In genomic region chr17:87375941-87376511, GRCm38 (mm10) we compare ENCODE assay signal across 9 mouse cellular contexts. TPM values are rescaled to one million over a fixed set of nuclear protein-coding genes. Genes with fewer than 3 reads are reported as not detected.
DNase-seq lines count a peak whose midpoint lies in the region; ATAC-seq and TF ChIP-seq lines count a peak whose summit lies in the region.
"Had no signal": no experiment of that assay in that cellular context is flagged by ENCODE, and none has a peak within 500 bp of the region (broad histone marks: within the 10 kb centered on the region; RNA-seq: fewer than 3 reads in every experiment).

No protein-coding gene starts in this region.

- no peak for TF ChIP-seq EP300 in liver, embryonic 14.5 days (IDR thresholded peaks at IDR 0.05; ENCODE audit: low read depth)

- no peak overlapping the region for H3K4me3 ChIP-seq in heart, embryonic 14.5 days (ENCODE audit: control insufficient read depth in 1 of 2, insufficient read depth in 1 of 2, low read depth in 1 of 2, low read length in 2 of 2)
- H3K4me3 ChIP-seq in liver, embryonic 14.5 days (ENCODE audit: insufficient read depth in 1 of 2, low read depth in 2 of 2, low read length in 2 of 2), result no peak overlapping the region

- TF ChIP-seq CTCF in liver, embryonic 14.5 days (IDR thresholded peaks at IDR 0.05; ENCODE audit: low read depth), result no peak

- no peak overlapping the region for H3K4me2 ChIP-seq in heart, embryonic 14.5 days (ENCODE audit: low read length)
- H3K4me2 ChIP-seq in liver, embryonic 14.5 days (ENCODE audit: low read depth), result no peak overlapping the region

- H3K27me3 ChIP-seq in heart, embryonic 14.5 days (ENCODE audit: control insufficient read depth, insufficient read depth, low read length), result no peaks in the 10 kb centered on the region
- H3K27me3 ChIP-seq in liver, embryonic 14.5 days (ENCODE audit: control insufficient read depth, insufficient read depth, low read length), result no peaks in the 10 kb centered on the region

- ATAC-seq in heart, embryonic 14.5 days (ENCODE audit: insufficient number of reproducible peaks, insufficient read depth, low FRiP score, low read depth), result peak; percentile 27; the same call in 1 of the 2 replicates
- ATAC-seq in liver, embryonic 14.5 days (ENCODE audit: insufficient read depth), result peak; percentile 21; the same call in 1 of the 2 replicates

- no peak overlapping the region for H3K9ac ChIP-seq in heart, embryonic 14.5 days (ENCODE audit: low read length)
- no peak overlapping the region for H3K9ac ChIP-seq in liver, embryonic 14.5 days (replicated peaks)

- no peaks in the 10 kb centered on the region for H3K9me3 ChIP-seq in heart, embryonic 14.5 days (ENCODE audit: control insufficient read depth, low read length)
- H3K9me3 ChIP-seq in liver, embryonic 14.5 days (ENCODE audit: control insufficient read depth, low read length), result no peaks in the 10 kb centered on the region

- peak overlapping the region; percentile 68 to 75 for H3K27ac ChIP-seq in heart, embryonic 14.5 days (replicated peaks in 1 of 2; ENCODE audit: control insufficient read depth in 1 of 2, insufficient read depth in 1 of 2, low read depth in 2 of 2, low read length in 2 of 2)
- H3K27ac ChIP-seq in liver, embryonic 14.5 days, result no peak overlapping the region

- peak; percentile 62 for DNase-seq in embryo, embryonic 11 days
- no peak for DNase-seq in embryo, embryonic 9.5 days (ENCODE audit: extremely low spot score)
- DNase-seq in 3T3-L1 (ENCODE audit: low read depth, low spot score), result peak; percentile 39
- no peak for DNase-seq in liver, embryonic 14.5 days (ENCODE audit: low read depth in 3 of 3, low spot score in 3 of 3)
- DNase-seq in frontal cortex, adult 2 months (ENCODE audit: extremely low spot score in 1 of 2, low spot score in 1 of 2), result no peak
- DNase-seq in adrenal gland, postnatal 4 days (ENCODE audit: low spot score in 2 of 2), result no peak
- DNase-seq in right cerebral cortex, postnatal 14 days, result no peak

- WGBS in heart, embryonic 14.5 days, result 12% methylated on average over 10 of the region's 10 CpGs
- WGBS in liver, embryonic 14.5 days (ENCODE audit: insufficient replicate concordance), result 46% methylated on average over 10 of the region's 10 CpGs

- peaks cover 27 to 34% of the 10 kb centered on the region in 2 experiments for H3K4me1 ChIP-seq in heart, embryonic 14.5 days (ENCODE audit: control insufficient read depth in 2 of 2, insufficient read depth in 2 of 2, low read length in 2 of 2)
- H3K4me1 ChIP-seq in liver, embryonic 14.5 days (replicated peaks; ENCODE audit: control insufficient read depth in 2 of 2, insufficient read depth in 2 of 2, low read length in 1 of 2), result 0 out of 4 replicates have a peak, but pooled peaks cover 0 to 7% of the 10 kb centered on the region in 2 experiments

- no peaks in the 10 kb centered on the region for H3K36me3 ChIP-seq in heart, embryonic 14.5 days (ENCODE audit: control insufficient read depth, insufficient read depth, low read length)
- no peaks in the 10 kb centered on the region for H3K36me3 ChIP-seq in liver, embryonic 14.5 days (replicated peaks; ENCODE audit: control insufficient read depth, insufficient read depth, low read depth)

RNA-seq across cellular contexts. Expression of gene Stpg4, which starts 51.5 kb away (rescaled TPM):
- polyA plus RNA-seq in heart, embryonic 14.5 days (2014; fragmentation: Nextera tagmentation; extraction: Ambion mirVana), result not detected in 2 replicates
- not detected in 2 replicates for polyA plus RNA-seq in liver, embryonic 14.5 days (2012; rRNA removed)
- not detected in 2 replicates for polyA plus RNA-seq in liver, embryonic 14.5 days (2014; fragmentation: Nextera tagmentation; extraction: Ambion mirVana)
- not detected in 2 replicates for polyA plus RNA-seq in frontal cortex, adult 2 months (2012; rRNA removed)
- under 1 TPM in 1 of 2 experiments, not detected in 1; 0.51 TPM for total RNA-seq in adrenal gland, postnatal 4 days (2021)
- polyA plus RNA-seq: brain, embryonic 14.5 days had no signal

Comparison
In these comparisons a context has a peak if more than half of its experiments do, and no peak if none do; other contexts are left out.
1. DNase-seq: peak in embryo, embryonic 11 days (single experiment) and 3T3-L1 (single experiment); none in embryo, embryonic 9.5 days (single experiment), liver, embryonic 14.5 days (0 of 3), frontal cortex, adult 2 months (0 of 2), adrenal gland, postnatal 4 days (0 of 2) and right cerebral cortex, postnatal 14 days (single experiment).